ENCODE assay signal across 13 mouse cellular contexts in the genomic region with DNA sequence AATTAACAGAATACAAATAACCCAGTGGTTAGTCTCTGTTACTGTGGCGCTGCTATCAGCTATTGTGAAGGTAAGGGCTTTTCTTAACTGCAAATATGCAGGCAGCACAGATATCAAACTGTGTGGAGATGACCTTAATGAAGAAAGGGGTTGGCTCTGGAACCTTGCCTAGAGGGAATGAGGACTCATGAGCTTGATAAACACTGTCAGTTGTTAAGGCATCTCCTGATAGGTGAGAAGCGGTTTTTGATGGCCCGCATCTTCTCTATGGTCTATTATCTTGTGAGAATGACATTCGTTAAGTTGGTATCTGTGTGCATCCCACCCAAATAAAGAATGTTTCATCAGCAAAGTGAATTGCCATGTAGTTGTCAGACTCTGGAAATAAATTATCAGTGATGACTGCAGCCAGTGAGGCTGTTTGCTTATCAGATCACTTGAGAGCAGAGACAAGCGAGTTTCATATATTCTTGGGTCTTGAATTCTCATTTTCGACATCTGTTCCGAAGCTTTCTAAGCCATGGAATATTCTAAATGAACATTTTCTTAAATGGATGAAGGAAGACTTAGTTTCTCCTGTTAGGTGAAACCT. TPM values are rescaled to one million over a fixed set of nuclear protein-coding genes. Genes with fewer than 3 reads are reported as not detected.
DNase-seq lines count a peak whose midpoint lies in the region; ATAC-seq and TF ChIP-seq lines count a peak whose summit lies in the region.
"Had no signal": no experiment of that assay in that cellular context is flagged by ENCODE, and none has a peak within 500 bp of the region (broad histone marks: within the 10 kb centered on the region; RNA-seq: fewer than 3 reads in every experiment).

No protein-coding gene starts in this region.

- ATAC-seq in heart, embryonic 11.5 days (replicated peaks; ENCODE audit: insufficient number of reproducible peaks, low FRiP score, low TSS enrichment), result no peak
- peak; percentile 62 for ATAC-seq in liver, embryonic 14.5 days (ENCODE audit: insufficient read depth)
- ATAC-seq in common myeloid progenitor, adult 5-6 weeks (replicated peaks; ENCODE audit: low read depth, poor library complexity, severe bottlenecking), result peak; percentile 71
- ATAC-seq in megakaryocyte progenitor cell, adult 5-6 weeks (replicated peaks; ENCODE audit: poor library complexity), result peak; percentile 80
- ATAC-seq: intestine, postnatal 0 days; midbrain, embryonic 15.5 days had no signal

- no peak for TF ChIP-seq POLR2A in heart, adult 2 months (IDR thresholded peaks at IDR 0.05; ENCODE audit: insufficient read depth, low read depth, low read length)

- H3K36me3 ChIP-seq in heart, adult 2 months (ENCODE audit: control insufficient read depth, insufficient read depth, low read length), result peaks cover 54% of the 10 kb centered on the region
- no peaks in the 10 kb centered on the region for H3K36me3 ChIP-seq in heart, embryonic 11.5 days (ENCODE audit: control insufficient read depth, insufficient read depth, low read length)
- no peaks in the 10 kb centered on the region for H3K36me3 ChIP-seq in liver, embryonic 14.5 days (replicated peaks; ENCODE audit: control insufficient read depth, insufficient read depth, low read depth)
- H3K36me3 ChIP-seq: hindbrain, embryonic 12.5 days; midbrain, embryonic 15.5 days had no signal

- TF ChIP-seq CTCF in heart, adult 2 months (IDR thresholded peaks at IDR 0.05), result no peak
- TF ChIP-seq CTCF in liver, embryonic 14.5 days (IDR thresholded peaks at IDR 0.05; ENCODE audit: low read depth), result no peak

- peaks cover 6% of the 10 kb centered on the region for H3K79me2 ChIP-seq in heart, adult 2 months (replicated peaks; ENCODE audit: control insufficient read depth, insufficient read depth, low read length)

- peaks cover 21% of the 10 kb centered on the region for H3K4me1 ChIP-seq in heart, adult 2 months (ENCODE audit: control insufficient read depth, insufficient read depth, low read length)
- peaks cover 23% of the 10 kb centered on the region for H3K4me1 ChIP-seq in heart, embryonic 11.5 days (ENCODE audit: control insufficient read depth, insufficient read depth, low read length)
- peaks cover 0 to 5% of the 10 kb centered on the region in 2 experiments; a peak in 3 of 4 replicates for H3K4me1 ChIP-seq in liver, embryonic 14.5 days (replicated peaks; ENCODE audit: control insufficient read depth in 2 of 2, insufficient read depth in 2 of 2, low read length in 1 of 2)

- H3K4me3 ChIP-seq in heart, adult 2 months, result no peak overlapping the region
- no peak overlapping the region for H3K4me3 ChIP-seq in heart, embryonic 11.5 days (ENCODE audit: low read depth, low read length)
- H3K4me3 ChIP-seq in liver, embryonic 14.5 days (ENCODE audit: insufficient read depth in 1 of 2, low read depth in 2 of 2, low read length in 2 of 2), result no peak overlapping the region
- H3K4me3 ChIP-seq: hindbrain, embryonic 12.5 days; midbrain, embryonic 15.5 days had no signal

- H3K9me3 ChIP-seq in heart, embryonic 11.5 days (replicated peaks; ENCODE audit: control insufficient read depth, low read length), result no peaks in the 10 kb centered on the region
- H3K9me3 ChIP-seq in liver, embryonic 14.5 days (ENCODE audit: control insufficient read depth, low read length), result no peaks in the 10 kb centered on the region
- H3K9me3 ChIP-seq: hindbrain, embryonic 12.5 days; midbrain, embryonic 15.5 days had no signal

- H3K27ac ChIP-seq in heart, adult 2 months, result peak overlapping the region; percentile 61
- no peak overlapping the region for H3K27ac ChIP-seq in heart, embryonic 11.5 days (ENCODE audit: low read depth, low read length)
- no peak overlapping the region for H3K27ac ChIP-seq in liver, embryonic 14.5 days
- H3K27ac ChIP-seq: hindbrain, embryonic 12.5 days; kidney, postnatal 0 days; midbrain, embryonic 15.5 days had no signal

- no peak for DNase-seq in heart, adult 2 months
- peak in 1 of 3 experiments; percentile 20 for DNase-seq in liver, embryonic 14.5 days (ENCODE audit: low read depth in 3 of 3, low spot score in 3 of 3)
- DNase-seq in liver, result no peak
- DNase-seq in thymus, postnatal 0 days (ENCODE audit: low spot score), result no peak
- DNase-seq: cerebellum, postnatal 25 days; layer of hippocampus, adult 9-11 months had no signal

- 46% methylated on average over 7 of the region's 7 CpGs for WGBS in heart, adult 2 months
- 71% methylated on average over 7 of the region's 7 CpGs for WGBS in heart, embryonic 11.5 days (ENCODE audit: insufficient replicate concordance)
- WGBS in liver, embryonic 14.5 days (ENCODE audit: insufficient replicate concordance), result 58% methylated on average over 7 of the region's 7 CpGs

- TF ChIP-seq EP300 in heart, adult 2 months (IDR thresholded peaks at IDR 0.05; ENCODE audit: insufficient read depth, low read depth, low read length), result no peak
- peak; percentile 71 for TF ChIP-seq EP300 in liver, embryonic 14.5 days (IDR thresholded peaks at IDR 0.05; ENCODE audit: low read depth)

- H3K9ac ChIP-seq in heart, adult 2 months (ENCODE audit: low read depth, low read length), result no peak overlapping the region
- H3K9ac ChIP-seq in heart, embryonic 11.5 days (ENCODE audit: low read depth, low read length), result no peak overlapping the region
- no peak overlapping the region for H3K9ac ChIP-seq in liver, embryonic 14.5 days (replicated peaks)
- H3K9ac ChIP-seq: hindbrain, embryonic 12.5 days; midbrain, embryonic 15.5 days had no signal

- intact Hi-C loops in heart, adult 2 months (cut with DNase I), result no loop called here

- H3K4me2 ChIP-seq in heart, embryonic 11.5 days, result no peak overlapping the region
- H3K4me2 ChIP-seq in liver, embryonic 14.5 days (ENCODE audit: low read depth), result no peak overlapping the region
- H3K4me2 ChIP-seq: hindbrain, embryonic 12.5 days; midbrain, embryonic 15.5 days had no signal

- H3K27me3 ChIP-seq in heart, adult 2 months (ENCODE audit: control insufficient read depth, insufficient read depth, low read length), result no peaks in the 10 kb centered on the region
- no peaks in the 10 kb centered on the region for H3K27me3 ChIP-seq in heart, embryonic 11.5 days (ENCODE audit: control insufficient read depth, insufficient read depth, low read length)
- no peaks in the 10 kb centered on the region for H3K27me3 ChIP-seq in liver, embryonic 14.5 days (ENCODE audit: control insufficient read depth, insufficient read depth, low read length)
- H3K27me3 ChIP-seq: hindbrain, embryonic 12.5 days; midbrain, embryonic 15.5 days had no signal

RNA-seq across cellular contexts. Expression of gene E130114P18Rik, which starts 32.6 kb away (rescaled TPM):
- not detected for total RNA-seq in heart, adult 2 months (2021)
- 0.15 TPM in 1 of 2 replicates, not detected in the other for polyA plus RNA-seq in heart, adult 2 months (2012; rRNA removed)
- polyA plus RNA-seq in heart, embryonic 11.5 days (2014; fragmentation: Nextera tagmentation; extraction: Ambion mirVana), result 0.72 and 0.73 TPM in 2 replicates
- 0.03 TPM in 1 of 2 replicates, not detected in the other for polyA plus RNA-seq in liver, embryonic 14.5 days (2012; rRNA removed)
- not detected in 2 replicates for polyA plus RNA-seq in liver, embryonic 14.5 days (2014; fragmentation: Nextera tagmentation; extraction: Ambion mirVana)
- not detected in 2 replicates for total RNA-seq in common myeloid progenitor, adult 5-6 weeks (2017)
- not detected in 2 replicates for total RNA-seq in megakaryocyte progenitor cell, adult 5-6 weeks (2015)
- total RNA-seq in megakaryocyte progenitor cell, adult 5-6 weeks (2017), result not detected in 2 replicates
- 0.54 and 0.79 TPM in 2 replicates for polyA plus RNA-seq in thymus, postnatal 0 days (2015; fragmentation: Nextera tagmentation; extraction: Ambion mirVana)

RNA-seq across cellular contexts. Expression of gene Nfia, which starts 37.9 kb away (rescaled TPM):
- total RNA-seq in heart, adult 2 months (2021), result 100 to 1,000 TPM; 126 to 128 TPM
- polyA plus RNA-seq in heart, adult 2 months (2012; rRNA removed), result 70.3 and 75.6 TPM in 2 replicates
- polyA plus RNA-seq in heart, embryonic 11.5 days (2014; fragmentation: Nextera tagmentation; extraction: Ambion mirVana), result 27.5 and 33.7 TPM in 2 replicates
- 1.0 and 1.5 TPM in 2 replicates for polyA plus RNA-seq in liver, embryonic 14.5 days (2012; rRNA removed)
- 2.5 and 2.6 TPM in 2 replicates for polyA plus RNA-seq in liver, embryonic 14.5 days (2014; fragmentation: Nextera tagmentation; extraction: Ambion mirVana)
- total RNA-seq in common myeloid progenitor, adult 5-6 weeks (2017), result 9.4 and 23.0 TPM in 2 replicates
- 21.5 and 35.1 TPM in 2 replicates for total RNA-seq in megakaryocyte progenitor cell, adult 5-6 weeks (2015)
- 1.5 and 3.9 TPM in 2 replicates for total RNA-seq in megakaryocyte progenitor cell, adult 5-6 weeks (2017)
- polyA plus RNA-seq in thymus, postnatal 0 days (2015; fragmentation: Nextera tagmentation; extraction: Ambion mirVana), result 16.5 and 18.7 TPM in 2 replicates
